Mouse (Mus musculus) C2C12 (cell line): ENCODE measurements at regions not wholly inside any gene's neighbourhood (a gene's known extent, or its start where the extent isn't known, plus 50 kb on each side); places are given as distances from the start of the nearest gene placed in this dataset.

Experiments
- CTCF ChIP-seq: IDR thresholded peaks from one replicate; pipeline ENCODE4 v1.5.1; 2011; ENCODE audit not compliant: control insufficient read depth, insufficient read depth, insufficient read length
- MAX ChIP-seq: IDR thresholded peaks from one replicate; pipeline ENCODE4 v1.6.1; 2011; ENCODE audit warnings: mild to moderate bottlenecking, control low read depth
- MYOD1 ChIP-seq: IDR thresholded peaks from one replicate; pipeline ENCODE4 v1.6.1; 2011; ENCODE audit warnings: low read depth; ENCODE audit not compliant: control insufficient read depth, insufficient read length

DNA sequence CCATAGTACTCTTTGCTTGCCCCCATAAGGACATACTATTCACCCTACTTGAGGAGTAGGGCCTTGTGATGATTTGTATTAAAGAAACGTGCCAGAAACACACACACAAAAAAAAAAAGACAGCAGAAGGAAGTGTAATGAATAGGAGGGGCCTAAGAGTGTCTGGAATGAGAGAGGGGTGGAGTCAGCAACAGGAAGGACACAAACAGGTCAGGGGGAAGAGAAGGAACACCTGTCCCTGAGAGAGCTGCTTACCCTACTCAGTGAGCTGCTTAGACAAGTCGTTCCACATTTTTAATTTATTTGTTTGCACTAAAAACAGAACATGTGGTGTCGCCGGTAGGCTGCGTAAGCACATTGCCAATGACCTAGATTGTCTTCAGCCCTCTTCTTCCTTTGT lies 642.2 kb upstream of the Cited2 start:
- no peak for TF ChIP-seq MYOD1
- TF ChIP-seq CTCF: no peak
- TF ChIP-seq MAX: no peak
